Mouse (Mus musculus) heart, postnatal 10 days (tissue): ENCODE measurements at regions not wholly inside any gene's neighbourhood (a gene's known extent, or its start where the extent isn't known, plus 50 kb on each side); places are given as distances from the start of the nearest gene placed in this dataset.

Experiments used
- DNase-seq, 2 experiments: peaks; one replicate each; pipeline ENCODE4 v3.0.0; 2021
- intact Hi-C: fragments of 180-260 bp; cut with DNase I; formaldehyde crosslinking; loops from one replicate; pipeline ENCODE4 v1.15.1; 2025

- intact Hi-C loops = no loop called here
- no peak for DNase-seq
Observed at GRCm38 (mm10) chr7:74908311-74908962, 353.9 kb upstream of the Slco3a1 start.

GRCm38 (mm10) chr7:74907391-74907790, 352.8 kb upstream of the Slco3a1 start:
- no peak for DNase-seq
- intact Hi-C loops = no loop called here

GRCm38 (mm10) chr7:74877466-74877865, 322.9 kb upstream of the Slco3a1 start:
- intact Hi-C loops = no loop called here
- no peak for DNase-seq

GRCm38 (mm10) chr7:74876667-74877066, 322.1 kb upstream of the Slco3a1 start:
- intact Hi-C loops = no loop called here
- no peak for DNase-seq

GRCm38 (mm10) chr7:74870250-74870649, 315.7 kb upstream of the Slco3a1 start:
- intact Hi-C loops = no loop called here
- no peak for DNase-seq

GRCm38 (mm10) chr7:74862727-74863126, 308.1 kb upstream of the Slco3a1 start:
- intact Hi-C loops = no loop called here
- DNase-seq = peak; percentile 30 to 41

- DNase-seq = no peak
- intact Hi-C loops = no loop called here
Observed at GRCm38 (mm10) chr7:74844306-74844929, 289.8 kb upstream of the Slco3a1 start.

- intact Hi-C loops = no loop called here
- DNase-seq = no peak
Observed at GRCm38 (mm10) chr7:74823286-74823685, 268.7 kb upstream of the Slco3a1 start.

GRCm38 (mm10) chr7:74793241-74793640, 238.7 kb upstream of the Slco3a1 start:
- DNase-seq = no peak
- intact Hi-C loops = no loop called here

GRCm38 (mm10) chr7:74788696-74789095, 234.1 kb upstream of the Slco3a1 start:
- intact Hi-C loops = no loop called here
- peak; percentile 7 to 8 for DNase-seq

GRCm38 (mm10) chr7:74771435-74772406, 217.1 kb upstream of the Slco3a1 start:
- no peak for DNase-seq
- intact Hi-C loops = no loop called here

- intact Hi-C loops = no loop called here
- DNase-seq = peak; percentile 4 to 48
Observed at GRCm38 (mm10) chr7:74766550-74766949, 212.0 kb upstream of the Slco3a1 start.

GRCm38 (mm10) chr7:74757469-74757868, 202.9 kb upstream of the Slco3a1 start:
- intact Hi-C loops = no loop called here
- DNase-seq = no peak

GRCm38 (mm10) chr7:74747704-74748103, 193.1 kb upstream of the Slco3a1 start:
- no peak for DNase-seq
- intact Hi-C loops = no loop called here

- intact Hi-C loops = no loop called here
- DNase-seq = no peak
Observed at GRCm38 (mm10) chr7:74734941-74735340, 180.4 kb upstream of the Slco3a1 start.

- DNase-seq = no peak
- intact Hi-C loops = no loop called here
Observed at GRCm38 (mm10) chr7:74726324-74726991, 171.9 kb upstream of the Slco3a1 start.

GRCm38 (mm10) chr7:74719321-74719720, 164.7 kb upstream of the Slco3a1 start:
- DNase-seq = no peak
- intact Hi-C loops = no loop called here

- intact Hi-C loops = loop anchor here (10.0 kb wide), 1 partner anchor 335 kb away; no protein-coding TSS in a partner anchor
Observed at GRCm38 (mm10) chr7:74709993-74710581, 155.5 kb upstream of the Slco3a1 start.

GRCm38 (mm10) chr7:74709006-74709405, 154.4 kb upstream of the Slco3a1 start:
- intact Hi-C loops = loop anchor here (10.0 kb wide), 1 partner anchor 334 kb away; no protein-coding TSS in a partner anchor
- peak in 1 of 2 experiments; percentile 3 for DNase-seq

More at GRCm38 (mm10) chr7:74709993-74710581, 155.5 kb upstream of the Slco3a1 start:
- DNase-seq = no peak

- intact Hi-C loops = loop anchor here (10.0 kb wide), 1 partner anchor 329 kb away; no protein-coding TSS in a partner anchor
- no peak for DNase-seq
Observed at GRCm38 (mm10) chr7:74703533-74703932, 149.0 kb upstream of the Slco3a1 start.
